Mouse (Mus musculus) heart, embryonic 11.5 days (tissue): ENCODE measurements around the gene Slc12a4. TPM values are rescaled to one million over a fixed set of nuclear protein-coding genes. Genes with fewer than 3 reads are reported as not detected.
"Not testable (repeated sequence)": the region's sequence is repeated elsewhere in the genome, so short reads cannot be mapped to it uniquely, and the experiment has no call there.

Experiments
- ATAC-seq: fragments of 200-750 bp; cut with Nextera tagmentation; replicated peaks from 2 replicates; pipeline ENCODE4 v1.8.0; 2017; ENCODE audit warnings: moderate library complexity; ENCODE audit not compliant: insufficient number of reproducible peaks, low FRiP score, low TSS enrichment
- H3K27ac ChIP-seq: fragments of 300-500 bp; sonication (generic); 2 replicates; pipeline ENCODE4 v1.5.1; 2014; ENCODE audit warnings: mild to moderate bottlenecking, low read depth, low read length
- H3K27me3 ChIP-seq: fragments of 300-500 bp; sonication (generic); 2 replicates; pipeline ENCODE4 v1.6.1; 2014; ENCODE audit warnings: mild to moderate bottlenecking, low read length, mixed read lengths; ENCODE audit not compliant: control insufficient read depth, insufficient read depth
- H3K36me3 ChIP-seq: fragments of 300-500 bp; sonication (generic); 2 replicates; pipeline ENCODE4 v1.6.1; 2014; ENCODE audit warnings: mild to moderate bottlenecking, low read length, moderate library complexity, mixed read lengths; ENCODE audit not compliant: control insufficient read depth, insufficient read depth
- H3K4me1 ChIP-seq: fragments of 300-500 bp; sonication (generic); 2 replicates; pipeline ENCODE4 v1.6.1; 2014; ENCODE audit warnings: low read length; ENCODE audit not compliant: control insufficient read depth, insufficient read depth
- H3K4me2 ChIP-seq: fragments of 300-500 bp; sonication (generic); 2 replicates; pipeline ENCODE4 v1.6.1; 2014; ENCODE audit warnings: mild to moderate bottlenecking, moderate library complexity
- H3K4me3 ChIP-seq: fragments of 300-500 bp; sonication (generic); 2 replicates; pipeline ENCODE4 v1.5.1; 2014; ENCODE audit warnings: low read depth, low read length
- H3K9ac ChIP-seq: fragments of 300-500 bp; sonication (generic); 2 replicates; pipeline ENCODE4 v1.6.1; 2014; ENCODE audit warnings: mild to moderate bottlenecking, low read depth, low read length, moderate library complexity
- H3K9me3 ChIP-seq: fragments of 300-500 bp; sonication (generic); replicated peaks from 2 replicates; pipeline ENCODE4 v1.6.1; 2016; ENCODE audit warnings: low read length; ENCODE audit not compliant: control insufficient read depth
- WGBS: fragments of 180-500 bp; shearing (Covaris S2); extraction: QIAGEN DNeasy Blood & Tissue Kit; methylation state at CpG from one replicate; pipeline ENCODE4 v1.1.7; 2014; ENCODE audit not compliant: insufficient replicate concordance; 5-methylcytosine and 5-hydroxymethylcytosine counted together
- polyA plus RNA-seq: library from polyadenylated mRNA; unstranded; fragments of >200 nt; fragmentation: Nextera tagmentation; extraction: Ambion mirVana; gene quantifications from 2 replicates; pipeline ENCODE4 v1.2.1, GENCODE M21; 2014

Gene Slc12a4
- 28.6 and 39.9 TPM in 2 replicates for polyA plus RNA-seq

GRCm38 (mm10) chr8:105965905-105966341, at the start of gene Slc12a4:
TSS of gene Slc12a4 (minus strand) at chr8:105966097.
- Histone ChIP-seq H3K9ac (peak within 1 kb of the TSS; percentile 88), H3K36me3 (no peaks in the 10 kb centered on the region), H3K27me3 (no peaks in the 10 kb centered on the region), H3K27ac (peak within 1 kb of the TSS; percentile 91), H3K4me1 (peaks cover 37% of the 10 kb centered on the region), H3K9me3 (no peaks in the 10 kb centered on the region), H3K4me2 (peak within 1 kb of the TSS; percentile 89), H3K4me3 (peak within 1 kb of the TSS; percentile 84)
- under 1% methylated on average over 47 of the region's 47 CpGs for WGBS
- ATAC-seq = peak; percentile 85

DNA sequence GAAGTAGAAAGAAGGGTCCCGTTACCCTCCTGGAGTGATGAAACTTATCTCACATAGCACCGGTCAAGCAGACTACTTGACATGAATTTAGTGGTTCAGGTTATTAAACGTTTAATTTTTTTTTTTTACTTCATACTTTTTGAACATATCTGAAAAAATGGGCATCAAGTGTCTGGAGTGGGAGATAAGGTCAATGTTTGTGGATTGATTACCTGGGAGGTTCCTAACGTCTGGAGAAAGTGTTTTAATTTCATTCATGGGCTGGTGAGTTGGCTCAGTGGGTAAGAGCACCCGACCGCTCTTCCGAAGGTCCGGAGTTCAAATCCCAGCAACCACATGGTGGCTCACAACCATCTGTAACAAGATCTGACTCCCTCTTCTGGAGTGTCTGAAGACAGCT, 46.3 kb upstream of the Slc12a4 start:
- Histone ChIP-seq H3K4me3 (peak overlapping the region; percentile 95), H3K4me1 (peaks cover 11% of the 10 kb centered on the region), H3K4me2 (peak overlapping the region; percentile 100)
- ATAC-seq, H3K27ac ChIP-seq, H3K27me3 ChIP-seq, H3K36me3 ChIP-seq, H3K9me3 ChIP-seq, H3K9ac ChIP-seq: not testable (repeated sequence)
- 74% methylated on average over 8 of the region's 8 CpGs for WGBS

- H3K27me3 ChIP-seq = no peaks in the 10 kb centered on the region
- 3% methylated on average over 6 of the region's 6 CpGs for WGBS
- peaks cover 2% of the 10 kb centered on the region; the same call in 1 of the 2 replicates for H3K36me3 ChIP-seq
- H3K9ac ChIP-seq = peak within 1 kb of the TSS; percentile 95
- peak within 1 kb of the TSS; percentile 100 for H3K4me2 ChIP-seq
- no peak for ATAC-seq
- H3K9me3 ChIP-seq = no peaks in the 10 kb centered on the region
- peaks cover 11% of the 10 kb centered on the region for H3K4me1 ChIP-seq
- H3K27ac ChIP-seq = peak within 1 kb of the TSS; percentile 57
- H3K4me3 ChIP-seq = peak within 1 kb of the TSS; percentile 95
Measured at GRCm38 (mm10) chr8:106011643-106011986, 45.7 kb upstream of the Slc12a4 start, which contains the start of gene Ddx28. TSS of gene Ddx28 (minus strand) at chr8:106011882.

DNA sequence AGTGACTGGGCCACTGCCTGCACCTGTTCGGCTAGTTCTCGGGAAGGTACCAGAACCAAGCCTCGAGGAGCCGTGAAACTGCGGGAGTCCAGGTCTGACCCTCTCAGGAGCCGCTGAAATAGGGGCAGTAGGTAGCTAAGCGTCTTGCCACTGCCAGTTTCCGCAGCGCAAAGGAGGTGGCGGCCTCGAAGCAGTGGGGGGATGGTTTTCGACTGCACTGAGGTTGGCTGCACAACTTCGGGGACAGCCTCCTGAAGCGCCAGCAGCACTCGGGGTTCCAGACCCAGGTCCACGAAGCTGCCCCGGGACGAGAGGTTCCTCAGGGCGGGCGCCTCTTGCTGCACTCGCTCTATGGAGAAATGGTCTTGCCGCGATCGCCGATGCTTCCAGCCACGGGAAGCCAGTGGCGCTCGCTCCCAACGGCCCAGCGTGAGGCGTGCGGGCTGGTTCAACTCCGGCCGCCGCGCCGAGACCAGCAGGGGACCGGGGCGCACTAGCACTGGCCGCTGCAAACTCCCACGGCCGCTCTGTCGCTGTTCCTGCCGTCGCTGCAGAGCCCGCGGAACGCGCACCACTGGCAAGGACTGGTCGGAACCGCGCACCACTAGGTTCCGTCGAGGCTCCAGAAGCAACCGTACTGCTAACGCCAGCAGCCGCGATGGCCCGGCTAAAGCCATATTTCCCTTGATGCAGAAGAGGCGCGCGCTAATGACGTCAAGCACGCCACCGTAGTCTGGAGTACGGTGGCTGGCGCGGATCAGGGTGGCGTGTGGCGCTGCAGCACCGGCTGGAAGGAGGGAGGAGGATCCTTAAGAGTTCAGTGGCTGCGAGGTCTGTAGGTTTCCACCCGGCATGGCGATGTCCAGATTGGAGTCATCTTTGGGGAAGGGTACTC, 45.1 kb upstream of the Slc12a4 start:
- Histone ChIP-seq H3K9me3 (no peaks in the 10 kb centered on the region), H3K4me2 (peak overlapping the region; percentile 100), H3K36me3 (peaks cover under 1% of the 10 kb centered on the region; the same call in 1 of the 2 replicates), H3K4me3 (peak overlapping the region; percentile 95), H3K27me3 (no peaks in the 10 kb centered on the region), H3K4me1 (peaks cover 11% of the 10 kb centered on the region), H3K27ac (peak overlapping the region; percentile 57), H3K9ac (peak overlapping the region; percentile 95)
- WGBS = 1% methylated on average over 74 of the region's 74 CpGs
- peak; percentile 82 for ATAC-seq

DNA sequence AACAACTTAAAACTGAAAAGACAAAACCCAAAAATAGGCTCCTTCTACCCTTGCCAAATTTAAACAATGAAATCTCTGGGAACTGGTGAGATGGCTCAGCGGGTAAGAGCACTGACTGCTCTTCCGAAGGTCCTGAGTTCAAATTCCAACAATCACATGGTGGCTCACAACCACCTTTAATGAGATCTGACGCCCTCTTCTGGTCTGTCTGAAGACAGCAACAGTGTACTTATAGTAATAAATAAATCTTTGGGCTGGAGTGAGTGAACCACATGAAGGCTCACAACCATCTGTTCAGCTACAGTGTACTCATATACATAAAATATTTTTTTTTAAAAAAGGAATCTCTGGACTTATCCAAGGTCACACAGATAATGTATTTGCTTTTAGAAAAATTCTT, 42.0 kb upstream of the Slc12a4 start:
- not testable (repeated sequence) for ATAC-seq, H3K9me3 ChIP-seq, H3K4me3 ChIP-seq, H3K9ac ChIP-seq, H3K36me3 ChIP-seq, H3K4me2 ChIP-seq, H3K27me3 ChIP-seq, H3K27ac ChIP-seq
- WGBS = 53% methylated on average over 3 of the region's 3 CpGs
- H3K4me1 ChIP-seq = peaks cover 11% of the 10 kb centered on the region

DNA sequence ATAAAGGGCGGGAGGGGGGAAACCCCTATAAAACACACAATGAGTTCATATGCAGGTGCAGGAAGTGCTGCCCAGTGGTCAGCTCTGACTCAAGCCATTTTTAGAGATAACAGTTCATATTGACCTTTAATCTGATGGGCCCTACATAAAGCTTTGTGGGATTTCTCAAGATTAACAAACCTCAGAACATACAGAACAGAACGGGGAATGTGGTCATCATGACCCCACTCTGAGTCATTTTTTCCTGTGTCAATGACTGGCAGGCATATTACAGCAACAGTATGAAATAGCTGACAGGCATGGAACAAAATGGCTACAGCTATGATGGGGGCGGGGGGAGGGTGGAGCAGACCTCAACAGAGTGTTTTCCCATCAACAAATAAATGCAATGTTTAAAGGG, 41.2 kb upstream of the Slc12a4 start:
- no peak for ATAC-seq
- Histone ChIP-seq H3K27me3 (no peaks in the 10 kb centered on the region), H3K4me3 (no peak overlapping the region), H3K9ac (no peak overlapping the region), H3K4me2 (no peak overlapping the region), H3K27ac (no peak overlapping the region), H3K4me1 (peaks cover 11% of the 10 kb centered on the region), H3K9me3 (no peaks in the 10 kb centered on the region), H3K36me3 (no peaks in the 10 kb centered on the region)
- WGBS = 75% methylated on average over 3 of the region's 3 CpGs

GRCm38 (mm10) chr8:106006413-106006812, 40.5 kb upstream of the Slc12a4 start:
- no peak for ATAC-seq
- H3K27me3 ChIP-seq = no peaks in the 10 kb centered on the region
- peaks cover 11% of the 10 kb centered on the region for H3K4me1 ChIP-seq
- H3K4me3 ChIP-seq = no peak overlapping the region
- no peak overlapping the region for H3K27ac ChIP-seq
- 83% methylated on average over 4 of the region's 4 CpGs for whole genome bisulfite sequencing
- H3K4me2 ChIP-seq = no peak overlapping the region
- H3K9ac ChIP-seq = no peak overlapping the region
- H3K9me3 ChIP-seq = no peaks in the 10 kb centered on the region
- H3K36me3 ChIP-seq = no peaks in the 10 kb centered on the region

DNA sequence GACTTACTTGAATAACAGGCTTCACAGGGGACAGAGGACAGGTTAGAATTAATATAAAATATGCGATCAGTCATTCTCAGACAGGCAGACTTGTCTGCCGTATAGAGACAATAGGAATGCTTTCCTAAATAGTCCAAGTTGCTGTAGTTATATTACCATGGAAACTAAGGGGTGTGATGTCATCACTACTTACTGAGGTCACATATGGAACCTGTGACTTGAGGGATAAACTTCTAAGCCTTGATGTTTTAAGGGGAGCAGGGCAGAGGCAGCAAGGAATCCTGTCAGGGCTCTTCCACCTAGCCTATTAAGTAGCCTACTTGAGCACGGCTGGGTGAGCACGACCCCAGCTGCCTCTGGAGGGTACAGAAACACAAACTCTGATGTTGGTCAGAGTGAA, 40.0 kb upstream of the Slc12a4 start, which contains the start of gene Dpep2nb:
Gene Dpep2nb (minus strand): TSS at position 101 of the 400 bp plus-strand sequence.
- H3K9ac ChIP-seq = no peak within 1 kb of the TSS
- H3K4me1 ChIP-seq = peaks cover 11% of the 10 kb centered on the region
- ATAC-seq = no peak
- H3K4me3 ChIP-seq = no peak within 1 kb of the TSS
- no peaks in the 10 kb centered on the region for H3K27me3 ChIP-seq
- H3K27ac ChIP-seq = no peak within 1 kb of the TSS
- H3K36me3 ChIP-seq = no peaks in the 10 kb centered on the region
- no peak within 1 kb of the TSS for H3K4me2 ChIP-seq
- H3K9me3 ChIP-seq = no peaks in the 10 kb centered on the region
- 75% methylated on average over 4 of the region's 4 CpGs for WGBS
